Mouse (Mus musculus): ENCODE data around the gene Uchl1. TPM values are rescaled to one million over a fixed set of nuclear protein-coding genes. Genes with fewer than 3 reads are reported as not detected.
A peak's percentile ranks its signal among the peaks of the same experiment; 100 is the strongest.

Uchl1 gene
- polyA plus RNA-seq, 1 experiment from 2014 or later, result 33.5 TPM

DNA sequence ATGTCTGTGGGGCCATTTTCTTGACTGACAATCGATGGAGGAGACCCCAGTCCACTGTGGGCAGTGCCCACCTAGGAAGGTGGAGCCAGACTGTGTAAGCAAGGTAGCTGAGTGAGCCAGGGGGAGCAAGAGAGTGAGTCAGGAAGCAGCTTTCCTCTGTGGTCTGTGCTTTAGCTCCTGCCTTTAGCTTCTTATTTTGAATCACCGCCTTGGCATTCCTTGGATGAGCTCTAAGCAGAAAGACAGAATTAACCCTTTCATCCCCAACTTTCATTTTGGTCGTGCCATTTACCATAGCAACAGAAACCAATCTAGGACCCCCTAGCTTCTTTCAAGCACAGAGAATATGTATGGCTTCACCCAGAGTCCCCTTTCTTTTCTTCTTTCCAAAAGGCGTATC lies 42.0 kb downstream of the Uchl1 start:
- Histone ChIP-seq H3K27me3 (ENCODE audit: low read depth, poor library complexity, severe bottlenecking) (no peaks in the 10 kb centered on the region), H3K4me1 (peaks cover 29% of the 10 kb centered on the region), H3K36me3 (no peaks in the 10 kb centered on the region), H3K4me3 (no peak overlapping the region), H3K27ac (no peak overlapping the region), H3K9me3 (replicated peaks) (no peaks in the 10 kb centered on the region)
- no peak for DNase-seq (ENCODE audit: low spot score)
- 73% methylated on average over 4 of the region's 4 CpGs for WGBS

DNA sequence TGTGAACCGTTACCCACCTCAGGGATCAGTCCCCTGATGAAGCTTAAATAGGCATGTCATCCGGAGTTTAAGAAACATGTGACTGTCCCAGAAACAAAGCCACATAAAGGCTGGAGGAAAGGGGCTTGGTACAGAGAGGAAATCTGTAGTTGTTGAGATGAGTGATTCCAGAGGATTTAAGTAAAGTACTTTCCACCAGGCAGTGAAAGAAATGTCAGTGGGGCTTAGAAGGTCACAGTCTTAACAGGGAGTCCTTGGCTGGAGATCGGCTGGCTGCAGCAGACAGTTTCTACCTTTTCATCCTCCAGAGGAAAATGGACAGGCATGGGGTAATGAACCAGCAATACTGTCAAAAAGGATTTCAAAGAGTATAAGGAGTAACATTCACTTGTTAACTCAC lies 42.5 kb downstream of the Uchl1 start:
- Histone ChIP-seq H3K36me3 (no peaks in the 10 kb centered on the region), H3K27me3 (ENCODE audit: low read depth, poor library complexity, severe bottlenecking) (no peaks in the 10 kb centered on the region), H3K4me1 (peaks cover 30% of the 10 kb centered on the region), H3K9me3 (replicated peaks) (no peaks in the 10 kb centered on the region), H3K4me3 (no peak overlapping the region), H3K27ac (no peak overlapping the region)
- DNase-seq (ENCODE audit: low spot score), result no peak
- WGBS, result 65% methylated on average over 3 of the region's 3 CpGs

DNA sequence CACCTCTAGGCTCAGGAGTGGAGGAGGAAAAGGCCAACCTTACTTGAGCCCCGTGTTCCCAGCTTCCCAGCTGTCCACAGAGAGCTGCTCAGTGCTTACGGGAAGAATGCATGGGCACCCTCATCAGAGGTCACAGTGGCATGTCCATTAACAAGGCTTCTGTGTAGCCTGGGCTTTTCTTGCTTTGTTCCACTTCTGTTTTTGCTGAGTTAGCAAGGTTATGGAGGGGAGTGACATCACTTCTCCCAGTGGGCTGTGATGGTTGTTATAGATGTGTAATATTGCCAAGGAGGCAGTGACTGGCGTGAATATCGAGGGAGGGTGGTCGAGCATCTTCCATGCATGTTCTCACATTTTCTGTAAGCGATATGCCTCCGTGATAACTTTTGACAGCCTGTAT lies 43.0 kb downstream of the Uchl1 start:
- DNase-seq (ENCODE audit: low spot score), result no peak
- H3K27me3 ChIP-seq (ENCODE audit: low read depth, poor library complexity, severe bottlenecking), result no peaks in the 10 kb centered on the region
- no peak overlapping the region for H3K27ac ChIP-seq
- H3K4me1 ChIP-seq, result peaks cover 30% of the 10 kb centered on the region
- H3K9me3 ChIP-seq (replicated peaks), result no peaks in the 10 kb centered on the region
- 72% methylated on average over 7 of the region's 7 CpGs for WGBS
- H3K4me3 ChIP-seq, result no peak overlapping the region
- no peaks in the 10 kb centered on the region for H3K36me3 ChIP-seq

DNA sequence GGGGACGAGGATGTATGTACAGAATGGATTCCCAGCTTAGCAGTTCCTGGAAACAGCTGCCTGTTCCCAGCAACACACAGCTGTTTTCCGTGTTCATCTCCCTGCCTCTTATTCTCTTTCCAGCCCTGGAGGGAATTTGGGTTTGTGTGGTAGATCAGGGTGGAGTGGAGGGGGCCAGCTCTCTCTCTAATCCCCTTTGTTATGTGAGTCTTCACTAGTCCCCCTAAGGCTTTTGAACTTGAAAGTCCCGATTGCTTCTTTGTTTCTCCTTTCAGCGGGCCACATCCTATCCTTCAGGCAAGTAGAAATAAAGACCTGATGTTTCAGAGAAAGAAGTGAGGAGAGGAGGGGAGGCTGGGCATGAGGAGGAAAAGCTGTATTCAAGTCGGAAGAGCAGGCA lies 45.0 kb downstream of the Uchl1 start:
- no peak overlapping the region for H3K27ac ChIP-seq
- WGBS, result 30% methylated on average over 5 of the region's 5 CpGs

DNA sequence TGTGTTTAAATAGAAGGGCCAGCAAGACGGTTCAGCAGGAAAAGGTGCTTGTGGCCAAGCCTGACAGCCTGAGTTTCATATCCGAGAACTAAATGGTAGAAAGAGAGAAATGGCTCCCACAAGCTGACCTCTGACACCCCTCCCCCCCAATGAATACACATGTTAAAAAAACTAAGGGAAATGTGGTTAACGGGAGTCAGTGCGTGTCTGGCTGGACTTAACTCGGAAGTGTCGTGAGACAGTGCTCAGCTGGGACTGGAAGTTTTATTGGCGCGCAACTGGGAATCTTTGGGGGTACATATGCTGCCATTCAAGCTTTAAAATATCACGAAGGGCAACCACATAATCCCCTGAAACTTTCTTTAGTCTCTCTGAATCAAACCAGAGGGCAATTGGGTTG lies 46.7 kb downstream of the Uchl1 start:
- 81% methylated on average over 9 of the region's 9 CpGs for WGBS
- Histone ChIP-seq H3K27me3 (ENCODE audit: low read depth, poor library complexity, severe bottlenecking) (no peaks in the 10 kb centered on the region), H3K4me3 (no peak overlapping the region), H3K36me3 (no peaks in the 10 kb centered on the region), H3K27ac (peak overlapping the region; percentile 56), H3K4me1 (peaks cover 30% of the 10 kb centered on the region), H3K9me3 (replicated peaks) (no peaks in the 10 kb centered on the region)
- no peak for DNase-seq (ENCODE audit: low spot score)

More for the DNA sequence above, 45.0 kb downstream of the Uchl1 start:
- H3K4me1 ChIP-seq, result peaks cover 30% of the 10 kb centered on the region
- no peaks in the 10 kb centered on the region for H3K27me3 ChIP-seq (ENCODE audit: low read depth, poor library complexity, severe bottlenecking)
- no peak for DNase-seq (ENCODE audit: low spot score)
- no peaks in the 10 kb centered on the region for H3K9me3 ChIP-seq (replicated peaks)
- no peaks in the 10 kb centered on the region for H3K36me3 ChIP-seq
- H3K4me3 ChIP-seq, result no peak overlapping the region

DNA sequence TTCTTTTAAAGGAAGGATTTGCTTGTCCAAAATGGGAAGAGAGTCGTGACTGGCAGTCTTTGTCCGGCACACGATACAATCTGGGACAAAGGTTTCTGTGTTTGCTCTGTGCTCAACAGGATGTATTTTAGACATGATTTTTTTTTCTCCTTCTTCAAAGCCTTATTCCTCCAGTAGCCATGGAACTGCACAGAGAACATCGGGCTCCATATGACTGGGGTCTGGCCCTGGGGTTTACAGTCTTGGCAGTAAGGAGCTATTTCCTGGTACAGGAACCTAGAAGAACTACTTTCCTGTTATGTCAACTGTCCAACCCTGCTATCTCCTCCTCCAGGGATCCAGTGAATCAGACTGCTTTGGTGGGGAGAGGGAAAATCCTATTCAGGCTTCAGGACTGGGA lies 47.1 kb downstream of the Uchl1 start:
- DNase-seq (ENCODE audit: low spot score), result no peak
- WGBS, result 82% methylated on average over 4 of the region's 4 CpGs
- no peaks in the 10 kb centered on the region for H3K27me3 ChIP-seq (ENCODE audit: low read depth, poor library complexity, severe bottlenecking)
- H3K9me3 ChIP-seq (replicated peaks), result no peaks in the 10 kb centered on the region
- peak overlapping the region; percentile 56 for H3K27ac ChIP-seq
- no peaks in the 10 kb centered on the region for H3K36me3 ChIP-seq
- H3K4me1 ChIP-seq, result peaks cover 27% of the 10 kb centered on the region
- no peak overlapping the region for H3K4me3 ChIP-seq

DNA sequence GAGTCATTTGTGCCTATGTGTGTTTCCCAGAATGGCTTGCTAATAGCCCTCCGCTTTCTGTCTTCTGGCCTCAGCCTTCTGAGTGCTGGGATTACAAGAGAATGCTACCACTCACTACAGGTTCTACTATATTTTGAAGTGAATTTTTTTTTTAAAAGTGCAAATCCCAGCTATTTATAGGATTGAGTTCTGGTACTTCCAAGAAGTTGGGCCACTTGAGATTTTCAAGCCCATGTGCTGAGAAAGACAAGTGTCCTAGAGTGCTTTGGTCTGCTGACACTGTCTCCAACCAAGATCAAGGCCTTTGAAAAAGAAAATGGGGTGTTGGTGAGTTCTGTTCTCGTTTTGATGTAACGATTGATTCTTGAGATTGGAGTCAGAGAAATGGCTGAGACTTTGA lies 47.7 kb downstream of the Uchl1 start:
- Histone ChIP-seq H3K9me3 (replicated peaks) (no peaks in the 10 kb centered on the region), H3K36me3 (no peaks in the 10 kb centered on the region), H3K27ac (no peak overlapping the region; the same call in 1 of the 2 replicates), H3K4me1 (peaks cover 21% of the 10 kb centered on the region), H3K27me3 (ENCODE audit: low read depth, poor library complexity, severe bottlenecking) (no peaks in the 10 kb centered on the region), H3K4me3 (no peak overlapping the region)
- WGBS, result 83% methylated on average over 3 of the region's 3 CpGs
- DNase-seq (ENCODE audit: low spot score), result no peak

DNA sequence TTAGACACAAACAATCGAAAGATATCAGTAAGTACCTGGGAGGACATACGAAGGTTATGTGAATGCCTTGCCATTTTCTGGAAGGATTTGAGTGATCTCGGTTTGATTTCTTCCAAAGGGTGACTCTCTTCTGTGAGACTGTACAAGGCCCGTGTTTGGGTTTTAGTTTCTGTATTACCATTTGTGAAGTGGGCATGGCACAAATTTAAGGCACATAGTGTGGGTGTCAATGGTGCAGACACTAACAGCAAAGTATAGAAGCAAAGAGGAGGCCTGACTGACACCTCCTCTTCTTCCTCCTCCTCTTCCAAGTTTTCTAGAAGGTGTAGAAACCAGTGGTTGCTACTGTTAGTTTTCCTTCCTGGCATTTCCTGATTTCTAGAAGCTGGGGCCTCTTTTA lies 53.4 kb downstream of the Uchl1 start:
- H3K27ac ChIP-seq, result no peak overlapping the region
- H3K27me3 ChIP-seq (ENCODE audit: low read depth, poor library complexity, severe bottlenecking), result no peaks in the 10 kb centered on the region
- 91% methylated on average over 4 of the region's 4 CpGs for WGBS
- H3K9me3 ChIP-seq (replicated peaks), result no peaks in the 10 kb centered on the region
- H3K36me3 ChIP-seq, result no peaks in the 10 kb centered on the region
- no peak for DNase-seq (ENCODE audit: low spot score)
- no peak overlapping the region for H3K4me3 ChIP-seq
- H3K4me1 ChIP-seq, result peaks cover 8% of the 10 kb centered on the region; the same call in 1 of the 2 replicates

DNA sequence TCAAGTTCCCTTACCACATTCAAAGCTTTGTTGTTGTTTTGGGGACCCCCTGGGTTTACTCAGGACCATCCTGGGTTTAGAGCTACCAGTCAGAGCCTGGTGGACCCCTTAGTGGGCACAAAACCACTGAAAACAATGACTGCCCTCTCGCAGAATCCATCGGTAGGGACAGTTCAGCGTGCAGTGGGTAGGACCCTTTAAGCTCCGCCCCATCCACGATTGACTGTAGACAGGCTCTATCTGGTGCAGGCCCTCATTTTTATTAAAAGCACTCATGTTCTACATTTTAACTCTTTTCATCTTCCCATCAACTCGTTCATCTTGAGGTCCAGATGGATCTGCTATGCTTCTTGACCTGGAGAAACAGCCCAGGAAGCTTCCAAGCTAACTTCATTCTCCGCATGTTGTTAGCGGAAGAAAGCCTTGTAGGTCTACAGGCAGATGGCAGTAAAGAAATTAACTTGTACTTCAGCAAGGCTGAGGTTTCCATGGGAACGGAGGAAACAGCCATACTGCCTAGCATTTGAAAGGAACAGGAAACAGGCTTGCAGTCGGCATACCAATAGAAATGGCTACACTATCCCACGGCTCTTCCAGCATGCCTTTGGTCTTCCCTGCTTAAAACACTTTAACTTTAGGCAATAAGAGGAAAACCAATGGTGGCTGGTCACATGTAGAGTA lies 54.9 kb downstream of the Uchl1 start:
- Histone ChIP-seq H3K27ac (peak overlapping the region; percentile 5; the same call in 1 of the 2 replicates), H3K36me3 (no peaks in the 10 kb centered on the region), H3K27me3 (ENCODE audit: low read depth, poor library complexity, severe bottlenecking) (no peaks in the 10 kb centered on the region), H3K9me3 (replicated peaks) (no peaks in the 10 kb centered on the region), H3K4me3 (no peak overlapping the region), H3K4me1 (peaks cover 8% of the 10 kb centered on the region; the same call in 1 of the 2 replicates)
- WGBS, result 48% methylated on average over 11 of the region's 11 CpGs
- DNase-seq (ENCODE audit: low spot score), result peak; percentile 38

DNA sequence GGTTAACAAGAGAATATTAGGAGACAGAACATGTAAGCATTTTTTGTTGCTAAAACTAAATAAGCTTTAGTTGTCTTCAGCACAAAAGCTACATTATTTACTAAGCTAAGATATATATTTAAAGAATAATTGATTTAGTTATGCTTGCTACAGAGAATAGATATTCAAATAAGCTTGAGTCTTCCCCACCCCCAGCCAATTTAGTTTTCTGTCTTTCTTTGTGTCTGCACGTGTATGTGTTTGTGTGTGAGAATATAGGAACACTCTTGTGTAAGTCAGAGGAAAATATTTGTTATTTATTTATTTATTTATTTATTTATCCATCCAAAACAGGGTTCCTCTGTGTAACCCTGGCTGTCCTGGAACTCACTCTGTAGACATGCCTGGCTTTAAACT lies 55.4 kb downstream of the Uchl1 start:
- no peak overlapping the region for H3K4me3 ChIP-seq
- no peaks in the 10 kb centered on the region for H3K9me3 ChIP-seq (replicated peaks)
- H3K27me3 ChIP-seq (ENCODE audit: low read depth, poor library complexity, severe bottlenecking), result no peaks in the 10 kb centered on the region
- H3K36me3 ChIP-seq, result no peaks in the 10 kb centered on the region
- peaks cover 8% of the 10 kb centered on the region; the same call in 1 of the 2 replicates for H3K4me1 ChIP-seq
- peak overlapping the region; percentile 5; the same call in 1 of the 2 replicates for H3K27ac ChIP-seq
- WGBS, result 91% methylated on average over 1 of the region's 1 CpGs
- no peak for DNase-seq (ENCODE audit: low spot score)

DNA sequence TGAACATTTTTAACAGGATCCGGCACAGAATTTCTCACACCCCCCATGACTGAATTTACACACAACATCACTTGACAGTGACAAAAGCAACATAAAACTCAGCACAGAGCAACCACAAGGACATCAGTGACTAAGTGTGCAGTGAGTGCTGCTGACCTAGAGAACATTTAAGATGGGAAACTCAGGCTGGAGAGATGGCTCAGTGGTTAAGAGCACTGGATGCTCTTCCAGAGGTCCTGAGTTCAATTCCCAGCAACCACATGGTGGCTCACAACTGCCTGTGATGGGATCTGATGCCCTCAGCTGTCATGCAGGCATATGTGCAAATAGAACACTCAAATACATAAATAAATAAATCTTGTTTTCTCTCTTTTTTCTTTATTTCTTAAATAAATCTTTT lies 57.7 kb downstream of the Uchl1 start:
- H3K36me3 ChIP-seq, result no peaks in the 10 kb centered on the region
- H3K27ac ChIP-seq, result no peak overlapping the region
- H3K27me3 ChIP-seq (ENCODE audit: low read depth, poor library complexity, severe bottlenecking), result no peaks in the 10 kb centered on the region
- peaks cover 8% of the 10 kb centered on the region; the same call in 1 of the 2 replicates for H3K4me1 ChIP-seq
- no peak for DNase-seq (ENCODE audit: low spot score)
- no peaks in the 10 kb centered on the region for H3K9me3 ChIP-seq (replicated peaks)
- H3K4me3 ChIP-seq, result no peak overlapping the region
- 95% methylated on average over 1 of the region's 1 CpGs for WGBS
